Mouse (Mus musculus): ENCODE data around the gene Ephb3.

Ephb3 gene

DNA sequence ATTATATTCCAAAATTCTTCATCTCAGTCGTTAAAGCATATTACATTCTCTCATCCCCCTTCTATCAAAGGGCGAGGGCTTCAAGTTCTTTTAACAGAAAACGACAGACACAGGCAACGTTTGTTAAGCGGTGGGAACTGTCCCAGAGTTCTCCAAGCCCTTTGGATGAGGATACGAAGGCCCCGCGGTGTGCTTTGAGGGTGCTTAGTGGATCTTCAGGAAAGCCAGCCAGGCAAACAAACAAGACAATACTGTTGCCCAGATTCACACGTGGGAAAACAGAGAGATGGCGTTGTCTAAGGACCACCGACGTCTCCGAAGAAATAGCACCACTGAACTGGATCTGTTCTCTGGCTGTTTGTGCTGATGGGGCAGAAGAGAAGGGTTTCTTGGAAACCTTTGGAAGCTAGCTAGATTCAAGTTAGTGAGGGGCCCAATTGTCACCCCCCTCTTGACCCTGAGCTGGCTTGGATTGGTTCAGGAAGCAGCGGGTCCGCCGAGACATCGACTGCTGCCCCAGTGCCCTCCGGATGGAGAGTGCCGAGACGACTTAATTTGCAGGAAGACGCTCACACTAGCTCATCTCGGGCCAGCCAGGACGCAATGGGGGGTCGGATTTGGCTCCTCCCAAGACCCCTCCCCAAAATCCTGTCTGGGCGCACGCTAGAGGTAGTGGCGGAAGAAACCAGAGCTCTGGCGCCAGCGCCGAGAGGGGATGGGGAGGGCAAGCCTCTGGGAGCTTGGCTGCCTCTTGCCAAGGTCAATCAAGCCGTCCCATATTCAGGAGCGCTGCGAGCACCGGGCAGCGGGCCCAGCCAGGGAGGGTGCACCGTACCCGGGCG lies 43.5 kb downstream of the Ephb3 start:
- peak; percentile 25 for DNase-seq

DNA sequence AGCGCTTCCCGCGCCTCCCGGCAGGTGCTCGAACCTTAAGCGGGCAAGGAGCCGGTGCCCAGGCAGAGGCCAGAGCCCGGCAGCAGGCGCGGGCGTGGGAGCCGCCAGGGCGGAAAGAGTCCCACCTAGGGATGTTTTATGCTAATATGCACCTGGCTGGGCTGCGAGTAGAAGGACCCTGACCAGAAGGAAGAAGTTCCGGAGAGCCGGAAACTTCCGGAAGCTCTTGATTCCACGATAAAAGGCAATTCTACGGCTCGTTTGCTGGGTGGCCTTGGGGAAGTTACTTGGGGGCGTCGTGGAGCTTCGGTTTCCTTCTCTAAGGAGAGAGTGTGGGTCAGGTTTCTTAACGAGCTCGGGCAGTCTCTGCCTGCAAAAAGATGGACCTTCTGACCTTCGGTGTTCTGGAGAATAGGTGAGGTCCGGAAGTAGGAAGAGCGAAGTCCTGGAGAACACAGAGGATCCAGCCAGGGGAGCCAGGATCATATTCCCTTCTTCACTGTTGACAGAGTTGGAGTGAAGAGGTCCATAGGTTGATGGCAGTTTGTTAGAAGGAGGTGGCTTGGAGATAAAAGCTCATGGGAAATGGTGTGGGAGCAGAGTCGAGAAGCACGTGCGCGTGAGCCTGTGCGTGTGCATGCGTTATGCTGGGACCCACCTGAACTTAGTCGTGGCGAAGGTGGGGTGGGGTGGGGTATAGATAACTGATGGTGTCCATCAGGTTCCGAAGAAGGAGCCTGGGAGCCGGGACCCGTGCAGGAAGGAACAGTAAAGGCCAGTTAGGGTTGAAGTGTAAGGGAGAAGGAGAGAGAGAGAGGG lies 44.4 kb downstream of the Ephb3 start:
- DNase-seq = no peak

DNA sequence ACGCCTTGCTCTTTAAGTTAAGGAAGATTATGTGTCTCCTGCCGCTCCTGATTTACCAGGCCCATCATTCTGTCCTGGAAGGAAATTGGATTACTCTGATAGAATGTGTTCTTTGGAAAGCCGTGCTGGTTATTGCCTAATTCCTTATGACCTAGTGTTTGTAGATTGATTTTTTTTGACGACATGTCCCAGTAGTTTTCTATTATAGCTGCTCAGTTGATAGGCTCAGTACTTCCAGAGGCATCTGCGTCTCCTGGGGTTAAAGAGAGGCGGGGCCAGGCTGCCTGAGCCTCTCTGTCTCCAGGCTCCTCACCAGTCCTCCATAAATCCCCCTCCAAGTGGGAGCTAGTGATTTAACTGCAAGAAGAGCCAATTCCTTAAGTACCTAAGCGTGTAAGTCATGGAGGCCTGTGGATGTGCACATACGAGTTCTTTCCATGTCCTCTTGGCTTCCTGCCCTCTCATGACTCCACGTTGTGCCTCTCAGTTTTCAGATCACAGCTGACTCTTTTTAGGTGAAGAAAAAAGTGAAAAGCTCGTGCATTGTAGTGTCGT lies 47.9 kb downstream of the Ephb3 start:
- no peak for DNase-seq

DNA sequence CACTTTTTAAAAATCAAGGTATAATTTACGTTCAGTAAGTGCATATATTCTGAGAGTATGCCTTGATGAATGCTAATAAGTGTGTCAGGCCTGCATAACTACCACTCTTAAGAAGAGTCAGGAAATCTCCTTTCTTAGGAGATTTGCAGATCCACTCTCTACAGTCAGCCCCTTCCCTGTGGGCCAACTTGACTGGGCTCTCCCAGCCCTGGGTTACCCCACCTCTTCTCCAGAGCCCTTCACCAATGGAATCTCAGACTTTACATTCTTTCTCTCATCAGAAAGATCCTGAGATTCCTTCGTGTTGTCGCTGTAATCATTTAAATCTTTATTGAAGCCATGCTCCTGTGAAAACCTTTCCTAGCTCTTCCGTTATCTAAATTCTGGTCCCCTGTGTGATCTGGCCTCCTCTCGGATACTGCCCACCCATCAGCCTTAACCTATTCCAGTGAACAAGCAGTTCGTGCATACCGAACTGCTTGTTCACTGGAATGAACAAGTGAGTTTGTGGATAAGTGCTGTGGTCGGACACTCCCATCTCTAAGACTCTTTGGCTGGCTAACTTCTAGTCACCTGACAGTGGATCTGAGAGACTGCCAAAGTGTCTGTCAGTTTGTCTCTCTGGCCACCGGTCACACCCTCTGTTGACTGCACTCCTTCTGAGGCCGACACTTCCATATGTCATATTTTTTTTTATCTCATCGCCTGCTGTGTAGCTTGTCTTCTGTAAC lies 51.2 kb downstream of the Ephb3 start:
- no peak for DNase-seq

DNA sequence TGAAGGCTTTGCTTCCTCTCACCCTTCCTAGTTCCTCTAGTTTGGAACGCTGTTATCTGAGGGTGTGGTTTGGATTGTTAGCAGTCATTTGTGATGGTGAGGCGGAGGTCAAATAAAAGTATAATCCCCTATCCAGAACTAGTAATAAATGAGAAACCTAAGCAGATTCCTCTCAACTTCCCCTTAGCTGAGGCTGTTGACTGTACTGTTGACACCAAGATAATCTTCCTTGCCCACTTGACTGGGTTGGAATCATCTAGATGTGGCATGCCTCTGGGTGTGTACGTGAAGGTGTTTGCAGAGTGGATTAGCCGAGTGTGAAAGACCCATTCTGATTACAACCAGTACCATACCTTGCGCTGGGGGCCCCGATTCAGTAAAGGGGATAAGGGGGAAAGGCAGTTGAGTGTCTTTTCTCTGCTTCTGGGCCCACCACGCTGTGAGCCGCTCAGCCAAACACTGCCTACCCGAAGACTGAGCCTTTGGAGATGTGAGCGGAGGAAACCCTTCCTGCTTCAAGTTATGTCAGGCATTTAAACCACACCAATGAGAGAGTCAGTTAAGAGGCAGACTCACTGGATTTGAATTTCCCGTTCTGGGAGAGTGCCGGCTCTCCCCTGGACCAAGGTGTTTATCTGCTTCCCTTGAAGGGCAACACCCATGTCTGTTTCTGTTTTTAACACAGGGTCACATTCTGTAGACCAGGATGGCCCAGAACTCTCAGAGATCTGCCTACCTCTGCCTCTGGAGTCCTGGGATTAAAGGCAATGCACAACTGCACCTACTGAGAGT lies 52.2 kb downstream of the Ephb3 start:
- no peak for DNase-seq

DNA sequence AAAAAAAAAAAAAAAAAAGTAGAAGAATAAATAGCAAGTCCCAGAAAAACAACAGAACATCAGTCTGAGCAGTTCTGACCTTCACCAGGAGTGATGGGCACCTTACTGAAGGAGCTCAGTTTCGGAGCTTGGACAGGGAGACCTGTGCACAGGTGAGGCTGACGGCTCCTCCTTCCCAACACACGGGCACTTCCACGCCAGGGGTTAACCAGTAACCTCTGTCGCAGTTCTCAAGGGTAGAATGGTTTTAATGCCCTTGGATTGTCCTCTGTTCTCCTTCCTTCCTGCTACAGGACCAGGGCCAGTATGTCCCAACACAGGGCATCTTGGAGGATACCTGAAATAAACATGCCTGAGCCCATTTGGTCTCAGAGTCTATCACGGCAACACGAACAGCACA lies 60.9 kb downstream of the Ephb3 start:
- DNase-seq = no peak

DNA sequence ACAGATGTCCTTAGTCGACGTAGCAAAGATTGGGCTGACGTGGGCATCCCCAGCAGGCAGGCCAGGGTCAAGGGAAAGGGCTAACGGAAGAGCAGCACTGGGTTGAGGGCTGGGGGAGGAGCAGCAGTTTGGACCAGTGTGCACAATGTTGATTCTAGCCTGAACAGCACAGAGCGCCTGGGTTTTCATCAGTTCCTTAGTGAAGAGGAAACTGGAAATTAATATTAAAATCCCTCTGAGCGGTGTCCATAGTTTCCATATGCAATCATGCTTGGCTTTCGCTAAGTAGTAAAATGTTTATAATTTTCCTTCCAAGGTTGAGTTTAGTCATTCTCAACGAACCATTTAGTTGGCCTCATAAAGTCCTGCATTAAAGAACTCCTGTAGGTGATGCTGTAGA lies 65.2 kb downstream of the Ephb3 start:
- DNase-seq = no peak

DNA sequence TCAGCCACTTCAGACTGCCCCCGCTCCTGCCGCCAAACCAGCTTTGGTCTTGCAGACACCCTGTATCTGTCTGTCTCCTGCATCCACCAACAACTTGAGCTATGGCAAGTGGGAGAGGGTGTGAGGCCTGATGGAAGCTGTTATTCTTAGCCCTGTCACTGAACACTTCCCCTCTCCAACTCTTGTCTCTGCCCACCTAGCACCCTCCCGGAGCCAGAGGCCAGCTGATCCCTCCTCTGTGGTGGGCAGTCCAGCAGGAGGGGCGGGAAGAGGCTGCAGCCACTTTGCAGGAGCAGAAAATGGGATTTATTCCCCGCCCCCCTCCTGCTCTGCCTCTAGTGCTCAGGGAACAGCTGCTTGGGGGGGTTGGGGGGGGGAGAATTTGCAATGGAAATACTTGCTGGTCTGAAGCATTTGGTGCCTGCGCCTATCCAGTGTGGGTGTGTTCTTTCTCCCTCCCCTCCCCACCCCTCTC lies 67.3 kb downstream of the Ephb3 start:
- DNase-seq = no peak

DNA sequence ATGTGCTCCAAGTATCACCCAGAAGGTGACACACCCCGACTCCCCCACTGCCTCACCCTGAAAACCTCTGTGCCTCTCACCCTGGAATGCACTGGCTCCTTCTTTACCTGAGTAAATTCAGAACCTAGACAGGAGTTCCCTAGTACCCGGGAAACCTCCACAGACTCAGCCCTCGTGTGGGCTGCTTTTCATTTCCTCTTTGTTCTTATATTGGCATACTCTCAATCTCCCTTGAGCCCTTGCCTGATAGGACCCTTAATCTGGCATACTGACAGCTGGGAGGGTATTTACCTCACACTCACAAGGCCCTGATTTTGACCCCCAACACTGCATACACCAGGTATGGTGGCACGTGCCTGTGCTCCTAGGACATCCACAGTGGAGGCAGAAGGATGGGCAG lies 68.2 kb downstream of the Ephb3 start:
- no peak for DNase-seq
